ENCODE assay signal across 10 mouse cellular contexts in the genomic region with DNA sequence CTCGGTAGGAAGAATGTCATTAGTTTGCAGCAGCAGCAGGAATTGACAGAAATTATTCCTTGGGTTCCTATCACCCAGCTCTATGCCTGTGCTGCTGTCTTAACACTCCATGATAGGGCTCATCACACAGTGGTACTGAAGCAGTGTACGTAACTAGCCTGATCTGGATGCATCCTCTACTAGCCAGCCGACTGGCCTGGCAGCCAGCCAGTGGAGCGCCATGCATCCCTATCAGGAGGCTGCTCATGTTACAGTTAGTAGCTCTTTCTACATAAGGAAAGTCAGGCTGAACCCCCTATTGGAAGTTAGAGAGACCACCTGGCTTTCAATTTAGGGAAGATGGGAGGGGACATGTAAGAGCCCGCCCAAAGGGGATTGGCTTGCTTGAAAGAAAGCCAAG. TPM values are rescaled to one million over a fixed set of nuclear protein-coding genes. Genes with fewer than 3 reads are reported as not detected.
DNase-seq lines count a peak whose midpoint lies in the region; ATAC-seq lines count a peak whose summit lies in the region.
"Had no signal": no experiment of that assay in that cellular context is flagged by ENCODE, and none has a peak within 500 bp of the region (broad histone marks: within the 10 kb centered on the region; RNA-seq: fewer than 3 reads in every experiment).

No protein-coding gene starts in this region.

- H3K27me3 ChIP-seq in embryonic facial prominence, embryonic 15.5 days: no peaks in the 10 kb centered on the region
- H3K27me3 ChIP-seq: embryonic facial prominence, embryonic 13.5 days; liver, embryonic 13.5 days had no signal

- no peak overlapping the region for H3K9ac ChIP-seq in embryonic facial prominence, embryonic 15.5 days
- H3K9ac ChIP-seq: embryonic facial prominence, embryonic 13.5 days; liver, embryonic 13.5 days had no signal

- H3K36me3 ChIP-seq in embryonic facial prominence, embryonic 15.5 days: 0 out of 2 replicates have a peak, but pooled peaks cover 3% of the 10 kb centered on the region
- H3K36me3 ChIP-seq: embryonic facial prominence, embryonic 13.5 days; liver, embryonic 13.5 days had no signal

- ATAC-seq in embryonic facial prominence, embryonic 15.5 days (ENCODE audit: insufficient number of reproducible peaks, low FRiP score, low TSS enrichment, low read depth): peak; percentile 16; the same call in 1 of the 2 replicates
- no peak for ATAC-seq in frontal cortex, adult (ENCODE audit: low TSS enrichment)

- no peak overlapping the region for H3K4me3 ChIP-seq in embryonic facial prominence, embryonic 15.5 days (replicated peaks)
- H3K4me3 ChIP-seq: embryonic facial prominence, embryonic 13.5 days; liver, embryonic 13.5 days had no signal

- WGBS in embryonic facial prominence, embryonic 15.5 days: 49% methylated on average over 5 of the region's 5 CpGs

- H3K4me1 ChIP-seq in embryonic facial prominence, embryonic 15.5 days: peaks cover 27% of the 10 kb centered on the region

- H3K4me2 ChIP-seq in embryonic facial prominence, embryonic 15.5 days (replicated peaks): no peak overlapping the region
- H3K4me2 ChIP-seq: embryonic facial prominence, embryonic 13.5 days; liver, embryonic 13.5 days had no signal

- intact Hi-C loops in heart, postnatal 14 days (cut with DNase I): no loop called here

- no peaks in the 10 kb centered on the region for H3K9me3 ChIP-seq in embryonic facial prominence, embryonic 15.5 days (replicated peaks)
- H3K9me3 ChIP-seq: embryonic facial prominence, embryonic 13.5 days; liver, embryonic 13.5 days had no signal

- DNase-seq in heart, postnatal 14 days: peak; percentile 10 to 11
- DNase-seq in heart, adult 8-10 months (ENCODE audit: low spot score): no peak
- DNase-seq in 3T3-L1 (ENCODE audit: low read depth, low spot score): peak; percentile 32
- peak; percentile 32 for DNase-seq in Muller cell, postnatal 12 days (ENCODE audit: inconsistent ontology term)
- no peak for DNase-seq in frontal cortex, postnatal 25 days (ENCODE audit: low spot score in 2 of 2)
- DNase-seq in adrenal gland, postnatal 4 days (ENCODE audit: low spot score in 2 of 2): no peak
- DNase-seq: liver, embryonic 13.5 days had no signal

- no peak overlapping the region for H3K27ac ChIP-seq in embryonic facial prominence, embryonic 15.5 days (replicated peaks)
- H3K27ac ChIP-seq: embryonic facial prominence, embryonic 13.5 days; liver, embryonic 13.5 days had no signal

RNA-seq across cellular contexts. Expression of a gene that starts 51.8 kb away (rescaled TPM):
- total RNA-seq in heart, postnatal 14 days (2021): 10 to 100 TPM; 15.0 to 16.2 TPM
- total RNA-seq in heart, adult 8-10 months (2022): 10 to 100 TPM; 13.5 to 15.5 (median 14.3) TPM
- polyA plus RNA-seq in embryonic facial prominence, embryonic 15.5 days (2015; fragmentation: Nextera tagmentation; extraction: Ambion mirVana): 67.5 and 71.6 TPM in 2 replicates
- total RNA-seq in adrenal gland, postnatal 4 days (2021): 10 to 100 TPM; 19.8 to 23.4 TPM

RNA-seq across cellular contexts. Expression of a gene that starts 55.3 kb away (rescaled TPM):
- total RNA-seq in heart, postnatal 14 days (2021): 10 to 100 TPM; 24.4 to 26.6 TPM
- total RNA-seq in heart, adult 8-10 months (2022): 10 to 100 TPM; 24.9 to 32.3 (median 27.7) TPM
- polyA plus RNA-seq in embryonic facial prominence, embryonic 15.5 days (2015; fragmentation: Nextera tagmentation; extraction: Ambion mirVana): 83.6 and 97.9 TPM in 2 replicates
- total RNA-seq in adrenal gland, postnatal 4 days (2021): 10 to 100 TPM; 30.7 to 34.2 TPM

Comparison
In these comparisons a context has a peak if more than half of its experiments do, and no peak if none do; other contexts are left out.
1. DNase-seq: peak in heart, postnatal 14 days (2 of 2), 3T3-L1 (single experiment) and Muller cell, postnatal 12 days (single experiment); none in heart, adult 8-10 months (single experiment), frontal cortex, postnatal 25 days (0 of 2) and adrenal gland, postnatal 4 days (0 of 2).